Mouse (Mus musculus): ENCODE data around the gene Gm49661. TPM values are rescaled to one million over a fixed set of nuclear protein-coding genes. Genes with fewer than 3 reads are reported as not detected.

Gm49661 gene
- polyA plus RNA-seq, 1 experiment from 2014 or later: not detected

DNA sequence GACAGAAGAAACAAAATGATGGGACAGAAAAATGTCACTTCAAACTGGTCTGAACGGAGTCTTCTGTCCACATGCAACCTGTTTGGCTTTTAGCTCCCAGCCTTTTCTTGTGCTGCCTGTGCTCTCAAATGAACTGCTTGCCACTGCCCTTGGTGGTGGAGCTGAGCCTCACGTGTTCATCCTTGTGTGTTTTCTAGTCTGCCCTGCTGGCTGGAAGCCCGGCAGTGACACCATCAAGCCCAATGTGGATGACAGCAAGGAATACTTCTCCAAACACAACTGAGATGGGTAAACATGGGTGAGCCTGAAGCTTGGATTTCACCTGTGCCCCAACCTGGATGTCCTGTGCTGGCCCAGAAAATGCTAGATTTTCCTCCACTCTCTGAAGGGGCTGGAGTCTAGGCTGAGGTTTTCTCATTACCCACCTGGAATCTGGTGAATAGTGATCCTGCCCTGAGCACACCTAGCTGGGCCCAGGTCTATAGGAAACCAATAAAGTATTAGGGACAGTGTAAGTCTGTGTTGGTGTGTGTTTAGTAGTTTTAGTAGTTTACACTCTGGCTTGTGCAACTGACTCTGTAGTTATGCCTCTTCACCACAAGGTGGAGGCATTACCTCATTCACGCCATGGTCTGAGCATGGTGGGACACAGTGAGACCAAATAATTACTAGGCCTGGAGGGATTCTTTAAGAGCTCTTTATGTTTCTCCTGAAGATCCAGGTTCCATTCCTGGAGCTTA, 4.7 kb upstream of the Gm49661 start:
- H3K4me3 ChIP-seq: no peak overlapping the region
- H3K27ac ChIP-seq (replicated peaks): peak overlapping the region; percentile 30; the same call in 1 of the 2 replicates
- H3K27me3 ChIP-seq: peaks cover 24% of the 10 kb centered on the region
- ATAC-seq (ENCODE audit: low FRiP score, low read depth): no peak
- no peak overlapping the region for H3K4me2 ChIP-seq (replicated peaks)
- 71% methylated on average over 4 of the region's 4 CpGs for WGBS
- H3K36me3 ChIP-seq: peaks cover 46% of the 10 kb centered on the region
- H3K9me3 ChIP-seq: no peaks in the 10 kb centered on the region
- no peak overlapping the region for H3K9ac ChIP-seq (replicated peaks)
- peaks cover 54% of the 10 kb centered on the region for H3K4me1 ChIP-seq

- Histone ChIP-seq H3K4me3 (no peak overlapping the region), H3K9me3 (no peaks in the 10 kb centered on the region), H3K9ac (replicated peaks) (no peak overlapping the region), H3K36me3 (peaks cover 46% of the 10 kb centered on the region), H3K27me3 (peaks cover 15% of the 10 kb centered on the region), H3K27ac (replicated peaks) (no peak overlapping the region), H3K4me2 (replicated peaks) (no peak overlapping the region), H3K4me1 (peaks cover 53% of the 10 kb centered on the region)
- ATAC-seq (ENCODE audit: low FRiP score, low read depth): no peak
- WGBS: 86% methylated on average over 1 of the region's 1 CpGs
Observed at GRCm38 (mm10) chr8:84973079-84973478, 3.8 kb upstream of the Gm49661 start.

DNA sequence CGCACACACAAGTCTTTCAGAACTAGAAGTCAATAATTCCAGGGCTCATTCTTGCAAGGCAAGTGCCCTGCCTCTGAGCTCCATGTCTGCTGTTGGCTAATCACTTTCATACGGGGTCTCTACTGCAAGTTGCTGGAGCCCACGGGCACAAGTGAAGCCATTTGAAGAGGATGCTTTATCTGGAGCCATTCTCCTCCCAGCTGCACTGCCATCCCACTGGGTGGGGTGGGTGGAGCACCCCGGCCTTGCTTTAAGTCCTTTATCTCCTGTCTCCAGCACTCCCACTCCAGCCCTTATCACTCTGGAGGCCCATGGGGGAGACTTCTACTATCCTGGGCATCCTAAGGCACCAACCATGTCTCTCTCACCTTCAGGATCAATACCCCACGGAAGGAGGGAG, 1.7 kb upstream of the Gm49661 start:
- H3K4me1 ChIP-seq: peaks cover 45% of the 10 kb centered on the region
- H3K4me3 ChIP-seq: peak overlapping the region; percentile 80
- H3K27ac ChIP-seq (replicated peaks): peak overlapping the region; percentile 76
- H3K27me3 ChIP-seq: no peaks in the 10 kb centered on the region
- peak overlapping the region; percentile 97 for H3K4me2 ChIP-seq (replicated peaks)
- peaks cover 46% of the 10 kb centered on the region for H3K36me3 ChIP-seq
- H3K9ac ChIP-seq (replicated peaks): peak overlapping the region; percentile 93
- H3K9me3 ChIP-seq: no peaks in the 10 kb centered on the region
- ATAC-seq (ENCODE audit: low FRiP score, low read depth): no peak
- WGBS: 66% methylated on average over 5 of the region's 5 CpGs

DNA sequence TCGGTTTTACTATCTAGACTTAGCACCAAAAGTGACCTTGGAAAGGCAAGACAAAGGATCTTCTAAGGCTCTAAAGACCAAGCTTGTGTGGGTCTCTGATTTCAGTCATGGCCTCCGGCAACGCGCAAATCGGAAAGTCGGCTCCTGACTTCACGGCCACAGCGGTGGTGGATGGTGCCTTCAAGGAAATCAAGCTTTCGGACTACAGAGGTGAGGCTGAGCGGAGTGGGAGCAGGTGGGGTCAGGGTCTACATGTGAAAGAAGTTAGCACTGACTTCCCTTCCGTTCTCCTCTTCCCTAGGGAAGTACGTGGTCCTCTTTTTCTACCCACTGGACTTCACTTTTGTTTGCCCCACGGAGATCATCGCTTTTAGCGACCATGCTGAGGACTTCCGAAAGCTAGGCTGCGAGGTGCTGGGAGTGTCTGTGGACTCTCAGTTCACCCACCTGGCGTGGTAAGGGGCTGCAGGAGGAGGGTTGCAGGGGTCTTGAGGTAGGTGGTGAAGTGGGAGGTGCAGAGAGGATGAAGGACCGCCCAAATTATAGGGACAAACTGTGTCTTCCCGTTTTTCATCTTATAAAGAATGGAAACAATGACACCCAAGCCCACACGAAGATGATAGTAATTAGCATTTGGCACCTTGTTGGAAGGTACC, 1.0 kb upstream of the Gm49661 start:
- Histone ChIP-seq H3K27ac (replicated peaks) (peak overlapping the region; percentile 76), H3K9ac (replicated peaks) (peak overlapping the region; percentile 93), H3K9me3 (no peaks in the 10 kb centered on the region), H3K4me3 (peak overlapping the region; percentile 80), H3K4me1 (peaks cover 41% of the 10 kb centered on the region), H3K27me3 (no peaks in the 10 kb centered on the region), H3K36me3 (peaks cover 46% of the 10 kb centered on the region), H3K4me2 (replicated peaks) (peak overlapping the region; percentile 97)
- ATAC-seq (ENCODE audit: low FRiP score, low read depth): no peak
- WGBS: 12% methylated on average over 21 of the region's 21 CpGs

- peak overlapping the region; percentile 80 for H3K4me3 ChIP-seq
- H3K4me1 ChIP-seq: peaks cover 45% of the 10 kb centered on the region
- no peak for ATAC-seq (ENCODE audit: low FRiP score, low read depth)
- peak overlapping the region; percentile 97 for H3K4me2 ChIP-seq (replicated peaks)
- 29% methylated on average over 2 of the region's 2 CpGs for WGBS
- peak overlapping the region; percentile 93 for H3K9ac ChIP-seq (replicated peaks)
- no peaks in the 10 kb centered on the region for H3K27me3 ChIP-seq
- peak overlapping the region; percentile 76 for H3K27ac ChIP-seq (replicated peaks)
- peaks cover 31% of the 10 kb centered on the region for H3K36me3 ChIP-seq
- no peaks in the 10 kb centered on the region for H3K9me3 ChIP-seq
Observed at GRCm38 (mm10) chr8:84968650-84969049, 583 bp downstream of the Gm49661 start.

GRCm38 (mm10) chr8:84967532-84968304, 1.5 kb downstream of the Gm49661 start:
- Histone ChIP-seq H3K27ac (replicated peaks) (no peak overlapping the region), H3K4me3 (no peak overlapping the region), H3K9ac (replicated peaks) (no peak overlapping the region), H3K27me3 (no peaks in the 10 kb centered on the region), H3K9me3 (no peaks in the 10 kb centered on the region), H3K36me3 (peaks cover 26% of the 10 kb centered on the region), H3K4me1 (peaks cover 45% of the 10 kb centered on the region), H3K4me2 (replicated peaks) (no peak overlapping the region)
- 87% methylated on average over 13 of the region's 13 CpGs for WGBS
- ATAC-seq (ENCODE audit: low FRiP score, low read depth): no peak

DNA sequence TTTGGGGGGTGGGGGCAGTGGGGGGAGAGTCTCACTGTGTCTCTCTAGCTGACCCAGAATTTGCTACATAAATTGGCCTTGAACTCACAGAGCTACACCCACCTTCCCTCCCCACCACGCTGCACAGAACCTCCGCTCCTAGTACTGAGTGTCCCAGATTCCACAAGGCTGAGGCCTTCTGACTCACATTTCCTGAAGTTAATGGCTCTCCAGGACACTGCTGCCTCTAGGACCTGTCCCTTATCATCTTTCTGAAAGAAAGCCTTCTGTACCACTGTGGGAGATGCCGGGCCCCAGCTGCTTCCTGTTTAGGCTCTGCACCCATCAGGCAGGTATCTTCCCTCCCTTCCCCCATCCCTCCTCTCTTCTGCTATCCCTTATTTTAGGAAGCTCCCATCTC, 2.6 kb downstream of the Gm49661 start:
- H3K4me3 ChIP-seq: no peak overlapping the region
- H3K4me1 ChIP-seq: peaks cover 42% of the 10 kb centered on the region
- H3K27me3 ChIP-seq: no peaks in the 10 kb centered on the region
- H3K9me3 ChIP-seq: no peaks in the 10 kb centered on the region
- H3K4me2 ChIP-seq (replicated peaks): no peak overlapping the region
- H3K36me3 ChIP-seq: peaks cover 25% of the 10 kb centered on the region
- WGBS: 70% methylated on average over 3 of the region's 3 CpGs
- no peak for ATAC-seq (ENCODE audit: low FRiP score, low read depth)
- H3K27ac ChIP-seq (replicated peaks): 0 out of 2 replicates have a peak overlapping the region, but pooled peaks have one; percentile 3
- no peak overlapping the region for H3K9ac ChIP-seq (replicated peaks)

- peak; percentile 81 for ATAC-seq (ENCODE audit: low FRiP score, low read depth)
- Histone ChIP-seq H3K4me1 (peaks cover 35% of the 10 kb centered on the region), H3K4me3 (peak overlapping the region; percentile 68), H3K27ac (replicated peaks) (peak overlapping the region; percentile 54; the same call in 1 of the 2 replicates), H3K36me3 (peaks cover 18% of the 10 kb centered on the region), H3K4me2 (replicated peaks) (peak overlapping the region; percentile 94), H3K27me3 (no peaks in the 10 kb centered on the region), H3K9me3 (no peaks in the 10 kb centered on the region), H3K9ac (replicated peaks) (peak overlapping the region; percentile 77)
- WGBS: under 1% methylated on average over 41 of the region's 41 CpGs
Observed at GRCm38 (mm10) chr8:84965731-84966291, 3.4 kb downstream of the Gm49661 start.

- Histone ChIP-seq H3K4me3 (no peak overlapping the region), H3K4me1 (peaks cover 26% of the 10 kb centered on the region), H3K27me3 (no peaks in the 10 kb centered on the region), H3K36me3 (peaks cover 26% of the 10 kb centered on the region), H3K9ac (replicated peaks) (no peak overlapping the region), H3K4me2 (replicated peaks) (no peak overlapping the region), H3K27ac (replicated peaks) (no peak overlapping the region), H3K9me3 (no peaks in the 10 kb centered on the region)
- 91% methylated on average over 4 of the region's 4 CpGs for WGBS
- ATAC-seq (ENCODE audit: low FRiP score, low read depth): no peak
Observed at GRCm38 (mm10) chr8:84963952-84964351, 5.3 kb downstream of the Gm49661 start.

DNA sequence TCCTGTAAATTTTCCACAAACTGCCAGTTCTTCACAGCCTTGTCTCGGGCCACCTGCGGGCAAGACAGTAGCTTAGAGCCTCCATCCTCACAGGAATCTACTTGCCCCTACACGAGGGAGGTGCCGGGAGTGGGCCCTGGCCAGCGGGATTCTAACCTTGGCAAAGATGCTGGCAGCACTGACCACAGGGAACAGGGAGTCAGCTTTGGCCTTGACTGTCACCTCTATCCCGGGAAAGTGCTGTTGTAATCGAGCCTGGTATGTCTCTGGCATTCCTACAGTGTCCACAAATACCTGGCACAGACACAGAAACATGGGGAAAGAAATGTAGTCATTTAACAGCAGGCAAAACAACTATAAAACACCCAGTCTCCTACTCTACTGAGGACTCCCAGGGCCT, 9.4 kb downstream of the Gm49661 start:
- Histone ChIP-seq H3K9me3 (no peaks in the 10 kb centered on the region), H3K27ac (replicated peaks) (no peak overlapping the region), H3K4me1 (peaks cover 1% of the 10 kb centered on the region), H3K4me2 (replicated peaks) (no peak overlapping the region), H3K9ac (replicated peaks) (no peak overlapping the region), H3K27me3 (no peaks in the 10 kb centered on the region), H3K4me3 (no peak overlapping the region), H3K36me3 (peaks cover 40% of the 10 kb centered on the region)
- ATAC-seq (ENCODE audit: low FRiP score, low read depth): no peak
- 93% methylated on average over 7 of the region's 7 CpGs for WGBS

DNA sequence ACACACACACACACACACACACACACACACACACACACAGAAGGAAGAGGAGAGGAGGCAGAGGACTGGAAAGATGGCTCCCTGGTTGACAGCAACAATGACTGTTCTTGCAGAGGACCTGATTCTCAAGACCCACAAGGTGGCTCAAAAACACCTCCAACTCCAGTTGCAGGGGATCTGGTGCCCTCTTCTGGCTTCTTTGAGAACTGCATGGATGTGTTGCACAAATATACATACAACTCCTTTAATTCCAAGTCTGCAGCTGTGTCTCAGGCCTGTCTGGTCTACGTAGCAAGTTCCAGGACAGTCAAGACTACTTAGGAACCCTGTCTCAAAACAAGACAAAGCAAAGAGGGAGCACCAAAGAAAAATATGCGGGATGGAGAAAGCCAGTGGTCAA, 12.5 kb downstream of the Gm49661 start:
- Histone ChIP-seq H3K4me1 (no peaks in the 10 kb centered on the region), H3K9ac (replicated peaks) (no peak overlapping the region), H3K4me3 (no peak overlapping the region), H3K27me3 (peaks cover 10% of the 10 kb centered on the region), H3K36me3 (peaks cover 27% of the 10 kb centered on the region), H3K9me3 (no peaks in the 10 kb centered on the region), H3K4me2 (replicated peaks) (no peak overlapping the region), H3K27ac (replicated peaks) (no peak overlapping the region)
- ATAC-seq (ENCODE audit: low FRiP score, low read depth): no peak
- 40% methylated on average over 2 of the region's 2 CpGs for WGBS

All from midbrain, embryonic 12.5 days (tissue).